Mouse (Mus musculus) brain, embryonic 14.5 days (tissue): ENCODE measurements around the gene Hint2.

Source experiments
- CTCF ChIP-seq: fragments of 200-500 bp; IDR thresholded peaks from 2 replicates; pipeline ENCODE4 v1.5.1; 2012; ENCODE audit warnings: inconsistent platforms, mild to moderate bottlenecking, moderate library complexity, borderline replicate concordance; ENCODE audit not compliant: insufficient read depth, insufficient read length; ENCODE audit errors: extremely low read depth
- POLR2A ChIP-seq: fragments of 200-500 bp; IDR thresholded peaks from 2 replicates; pipeline ENCODE4 v1.6.1; 2012; ENCODE audit warnings: mild to moderate bottlenecking, inconsistent platforms, borderline replicate concordance; ENCODE audit not compliant: poor library complexity, insufficient read depth, insufficient read length, severe bottlenecking; ENCODE audit errors: extremely low read depth

- no peak for TF ChIP-seq CTCF
- no peak for TF ChIP-seq POLR2A
These were observed 19.3 kb upstream of the Hint2 start for GRCm38 (mm10) chr4:43675608-43676007.
